Mouse (Mus musculus) embryo, embryonic 10 days (tissue): Measurements from ENCODE around the gene Gtf3c5.

Experiments used
- DNase-seq: peaks from one replicate; pipeline ENCODE4 v3.0.0-alpha.2; 2015; ENCODE audit warnings: low spot score

Gene Gtf3c5

GRCm38 (mm10) chr2:28583651-28584050, at the start of gene Gtf3c5:
Gtf3c5 (minus strand) TSS chr2:28583751.
- no peak for DNase-seq

GRCm38 (mm10) chr2:28633136-28633535, 49.6 kb upstream of the Gtf3c5 start:
- no peak for DNase-seq

GRCm38 (mm10) chr2:28632626-28633025, 49.1 kb upstream of the Gtf3c5 start:
- DNase-seq, result no peak

GRCm38 (mm10) chr2:28629911-28630381, 46.4 kb upstream of the Gtf3c5 start:
- no peak for DNase-seq

- no peak for DNase-seq
These were observed 44.5 kb upstream of the Gtf3c5 start for GRCm38 (mm10) chr2:28628053-28628452.

- no peak for DNase-seq
These were observed 42.5 kb upstream of the Gtf3c5 start for GRCm38 (mm10) chr2:28626038-28626437.

GRCm38 (mm10) chr2:28624870-28625269, 41.3 kb upstream of the Gtf3c5 start:
- DNase-seq, result no peak

GRCm38 (mm10) chr2:28622521-28623124, 39.1 kb upstream of the Gtf3c5 start:
- peak; percentile 67 for DNase-seq

- DNase-seq, result peak; percentile 49
These were observed 38.2 kb upstream of the Gtf3c5 start, which contains the start of gene Gfi1b for GRCm38 (mm10) chr2:28621664-28622171. Gfi1b (minus strand) TSS chr2:28621982.

GRCm38 (mm10) chr2:28621111-28621510, 37.6 kb upstream of the Gtf3c5 start:
- no peak for DNase-seq

- no peak for DNase-seq
These were observed 37.0 kb upstream of the Gtf3c5 start for GRCm38 (mm10) chr2:28620522-28620921.

GRCm38 (mm10) chr2:28619369-28619768, 35.8 kb upstream of the Gtf3c5 start:
- no peak for DNase-seq

GRCm38 (mm10) chr2:28618777-28619336, 35.3 kb upstream of the Gtf3c5 start:
- DNase-seq, result no peak

GRCm38 (mm10) chr2:28617498-28618486, 34.2 kb upstream of the Gtf3c5 start:
- DNase-seq, result no peak

- DNase-seq, result no peak
These were observed 33.3 kb upstream of the Gtf3c5 start for GRCm38 (mm10) chr2:28616874-28617273.

- DNase-seq, result peak; percentile 51
These were observed 32.8 kb upstream of the Gtf3c5 start for GRCm38 (mm10) chr2:28616358-28616757.

- no peak for DNase-seq
These were observed 30.0 kb upstream of the Gtf3c5 start for GRCm38 (mm10) chr2:28613599-28613998.

- DNase-seq, result no peak
These were observed 29.0 kb upstream of the Gtf3c5 start for GRCm38 (mm10) chr2:28612436-28613063.

- DNase-seq, result no peak
These were observed 27.8 kb upstream of the Gtf3c5 start for GRCm38 (mm10) chr2:28611407-28611787.

GRCm38 (mm10) chr2:28610716-28611406, 27.3 kb upstream of the Gtf3c5 start:
- DNase-seq, result no peak

- DNase-seq, result no peak
These were observed 26.3 kb upstream of the Gtf3c5 start for GRCm38 (mm10) chr2:28609851-28610250.
